Mouse (Mus musculus) urinary bladder, postnatal 36 days (tissue): Measurements from ENCODE around the gene Ms4a7.
"Not testable (repeated sequence)": the region's sequence is repeated elsewhere in the genome, so short reads cannot be mapped to it uniquely, and the experiment has no call there.

ENCODE experiments used
- DNase-seq, 2 experiments: peaks; one replicate each; pipeline ENCODE4 v3.0.0; 2022; ENCODE audit warnings: low spot score in 2 of 2, mixed read lengths in 1 of 2

Ms4a7 gene

GRCm38 (mm10) chr19:11335932-11336331, at the start of gene Ms4a7:
Gene Ms4a7, minus strand, starts transcription at chr19:11336146.
- DNase-seq = no peak

- DNase-seq = no peak
Observed at GRCm38 (mm10) chr19:11376399-11376798, 40.5 kb upstream of the Ms4a7 start.

GRCm38 (mm10) chr19:11375273-11375672, 39.3 kb upstream of the Ms4a7 start, which contains the start of gene Ms4a4a:
Gene Ms4a4a, plus strand, starts transcription at chr19:11375523.
- DNase-seq = no peak

- no peak for DNase-seq
Observed at GRCm38 (mm10) chr19:11371181-11371580, 35.2 kb upstream of the Ms4a7 start.

GRCm38 (mm10) chr19:11368310-11368709, 32.4 kb upstream of the Ms4a7 start:
- no peak for DNase-seq

- DNase-seq = no peak
Observed at GRCm38 (mm10) chr19:11362002-11362401, 26.1 kb upstream of the Ms4a7 start.

GRCm38 (mm10) chr19:11360106-11360505, 24.2 kb upstream of the Ms4a7 start:
- DNase-seq = no peak

- DNase-seq = no peak
Observed at GRCm38 (mm10) chr19:11355730-11356129, 19.8 kb upstream of the Ms4a7 start.

GRCm38 (mm10) chr19:11351878-11352277, 15.9 kb upstream of the Ms4a7 start:
- DNase-seq = no peak

- DNase-seq = no peak
Observed at GRCm38 (mm10) chr19:11349698-11350481, 13.9 kb upstream of the Ms4a7 start.

- no peak for DNase-seq
Observed at GRCm38 (mm10) chr19:11343992-11344391, 8.0 kb upstream of the Ms4a7 start.

- no peak for DNase-seq
Observed at GRCm38 (mm10) chr19:11343147-11343546, 7.2 kb upstream of the Ms4a7 start.

- DNase-seq = no peak
Observed at GRCm38 (mm10) chr19:11321123-11321522, 14.8 kb downstream of the Ms4a7 start.

GRCm38 (mm10) chr19:11316786-11317185, 19.2 kb downstream of the Ms4a7 start:
- no peak for DNase-seq

- DNase-seq = no peak
Observed at GRCm38 (mm10) chr19:11314354-11314753, 21.6 kb downstream of the Ms4a7 start, which contains the start of gene Ms4a14. Gene Ms4a14, minus strand, starts transcription at chr19:11314454.

- DNase-seq = no peak
Observed at GRCm38 (mm10) chr19:11308888-11309287, 27.1 kb downstream of the Ms4a7 start.

- not testable (repeated sequence) for DNase-seq
Observed at GRCm38 (mm10) chr19:11299529-11299928, 36.4 kb downstream of the Ms4a7 start.

- no peak for DNase-seq
Observed at GRCm38 (mm10) chr19:11298939-11299338, 37.0 kb downstream of the Ms4a7 start.

GRCm38 (mm10) chr19:11293616-11294015, 42.3 kb downstream of the Ms4a7 start:
- DNase-seq = not testable (repeated sequence)

GRCm38 (mm10) chr19:11292990-11293389, 43.0 kb downstream of the Ms4a7 start:
- DNase-seq = no peak

GRCm38 (mm10) chr19:11283773-11284172, 52.2 kb downstream of the Ms4a7 start, which contains the start of gene Ms4a5:
Gene Ms4a5, minus strand, starts transcription at chr19:11283873.
- no peak for DNase-seq

- no peak for DNase-seq
Observed at GRCm38 (mm10) chr19:11280223-11280622, 55.7 kb downstream of the Ms4a7 start.

- DNase-seq = no peak
Observed at GRCm38 (mm10) chr19:11276431-11276830, 59.5 kb downstream of the Ms4a7 start.
